8 mouse cellular contexts compared by ENCODE assay signal in the genomic region with DNA sequence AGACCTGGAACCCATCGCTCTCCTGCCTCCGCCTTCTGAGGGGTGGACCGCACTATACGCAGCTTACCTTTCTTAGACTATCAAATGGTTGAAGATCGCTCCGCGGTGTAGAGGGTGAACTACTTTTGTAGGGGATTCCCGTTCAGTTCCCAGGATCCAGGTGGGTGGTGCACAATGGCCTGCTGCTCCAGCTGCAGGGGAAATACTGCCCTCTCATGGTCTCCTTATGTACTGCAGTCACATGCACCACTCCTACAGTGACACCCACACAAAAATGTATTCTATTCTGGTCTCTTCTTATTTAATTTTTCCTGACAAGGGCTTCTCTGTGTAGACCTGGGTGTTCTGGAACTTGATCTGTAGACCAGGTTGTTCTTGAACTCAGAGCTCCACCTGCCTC. TPM values are rescaled to one million over a fixed set of nuclear protein-coding genes. Genes with fewer than 3 reads are reported as not detected.
DNase-seq lines count a peak whose midpoint lies in the region; ATAC-seq and TF ChIP-seq lines count a peak whose summit lies in the region.

A gene (minus strand): TSS at position 151 of the 400 bp plus-strand sequence.

- WGBS in heart, embryonic 14.5 days, result 19% methylated on average over 8 of the region's 8 CpGs
- 17% methylated on average over 8 of the region's 8 CpGs for WGBS in embryonic facial prominence, embryonic 11.5 days
- WGBS in midbrain, embryonic 11.5 days, result 9% methylated on average over 8 of the region's 8 CpGs

- H3K4me1 ChIP-seq in heart, embryonic 14.5 days (ENCODE audit: control insufficient read depth in 2 of 2, insufficient read depth in 2 of 2, low read length in 2 of 2), result no peaks in the 10 kb centered on the region
- no peaks in the 10 kb centered on the region for H3K4me1 ChIP-seq in ES-Bruce4 (ENCODE audit: control insufficient read depth, insufficient read depth, low read length)
- H3K4me1 ChIP-seq in embryonic facial prominence, embryonic 11.5 days (ENCODE audit: control insufficient read depth, insufficient read depth, low read length), result no peaks in the 10 kb centered on the region
- no peaks in the 10 kb centered on the region for H3K4me1 ChIP-seq in midbrain, embryonic 11.5 days (ENCODE audit: control insufficient read depth, insufficient read depth, low read length)

- no peak within 1 kb of the TSS for H3K27ac ChIP-seq in heart, embryonic 14.5 days (replicated peaks in 1 of 2; ENCODE audit: control insufficient read depth in 1 of 2, insufficient read depth in 1 of 2, low read depth in 2 of 2, low read length in 2 of 2)
- no peak within 1 kb of the TSS for H3K27ac ChIP-seq in ES-Bruce4 (ENCODE audit: insufficient read depth, low read length)
- H3K27ac ChIP-seq in embryonic facial prominence, embryonic 11.5 days (replicated peaks; ENCODE audit: low read depth, low read length), result no peak within 1 kb of the TSS
- H3K27ac ChIP-seq in midbrain, embryonic 11.5 days (ENCODE audit: low read depth, low read length), result no peak within 1 kb of the TSS

- TF ChIP-seq EP300 in ES-Bruce4 (IDR thresholded peaks at IDR 0.05; ENCODE audit: insufficient read depth, low read depth, low read length), result no peak

- H3K27me3 ChIP-seq in heart, embryonic 14.5 days (ENCODE audit: control insufficient read depth, insufficient read depth, low read length), result no peaks in the 10 kb centered on the region
- no peaks in the 10 kb centered on the region for H3K27me3 ChIP-seq in ES-Bruce4 (ENCODE audit: control insufficient read depth, insufficient read depth, low read length, poor library complexity, severe bottlenecking)
- H3K27me3 ChIP-seq in embryonic facial prominence, embryonic 11.5 days (ENCODE audit: control insufficient read depth, insufficient read depth, low read length), result no peaks in the 10 kb centered on the region
- H3K27me3 ChIP-seq in midbrain, embryonic 11.5 days (ENCODE audit: control insufficient read depth, insufficient read depth, low read length), result no peaks in the 10 kb centered on the region

- ATAC-seq in heart, embryonic 14.5 days (ENCODE audit: insufficient number of reproducible peaks, insufficient read depth, low FRiP score, low read depth), result no peak
- ATAC-seq in embryonic facial prominence, embryonic 11.5 days (replicated peaks; ENCODE audit: insufficient number of reproducible peaks, low FRiP score, low TSS enrichment, low read depth), result no peak
- ATAC-seq in midbrain, embryonic 11.5 days (ENCODE audit: low FRiP score), result no peak

- no peak within 1 kb of the TSS for H3K9ac ChIP-seq in heart, embryonic 14.5 days (ENCODE audit: low read length)
- no peak within 1 kb of the TSS for H3K9ac ChIP-seq in ES-Bruce4 (ENCODE audit: low read depth, poor library complexity, severe bottlenecking)
- no peak within 1 kb of the TSS for H3K9ac ChIP-seq in embryonic facial prominence, embryonic 11.5 days (replicated peaks; ENCODE audit: low read length)
- no peak within 1 kb of the TSS for H3K9ac ChIP-seq in midbrain, embryonic 11.5 days (ENCODE audit: low read length)

- no peak within 1 kb of the TSS for H3K4me3 ChIP-seq in heart, embryonic 14.5 days (ENCODE audit: control insufficient read depth in 1 of 2, insufficient read depth in 1 of 2, low read depth in 1 of 2, low read length in 2 of 2)
- peak within 1 kb of the TSS; percentile 16; the same call in 1 of the 2 replicates for H3K4me3 ChIP-seq in ES-Bruce4 (ENCODE audit: low read depth, low read length)
- H3K4me3 ChIP-seq in embryonic facial prominence, embryonic 11.5 days (ENCODE audit: low read depth, low read length), result no peak within 1 kb of the TSS
- H3K4me3 ChIP-seq in midbrain, embryonic 11.5 days (ENCODE audit: low read depth, low read length), result no peak within 1 kb of the TSS

- H3K36me3 ChIP-seq in heart, embryonic 14.5 days (ENCODE audit: control insufficient read depth, insufficient read depth, low read length), result no peaks in the 10 kb centered on the region
- H3K36me3 ChIP-seq in ES-Bruce4 (ENCODE audit: control insufficient read depth, insufficient read depth, low read length, poor library complexity, severe bottlenecking), result no peaks in the 10 kb centered on the region
- H3K36me3 ChIP-seq in embryonic facial prominence, embryonic 11.5 days (replicated peaks; ENCODE audit: control insufficient read depth, insufficient read depth, low read depth, low read length), result no peaks in the 10 kb centered on the region
- H3K36me3 ChIP-seq in midbrain, embryonic 11.5 days (ENCODE audit: control insufficient read depth, insufficient read depth, low read length), result no peaks in the 10 kb centered on the region

- H3K9me3 ChIP-seq in heart, embryonic 14.5 days (ENCODE audit: control insufficient read depth, low read length), result no peaks in the 10 kb centered on the region; the same call in 1 of the 2 replicates
- peaks cover under 1% of the 10 kb centered on the region; the same call in 1 of the 2 replicates for H3K9me3 ChIP-seq in ES-Bruce4 (replicated peaks; ENCODE audit: control insufficient read depth, insufficient read depth, low read length, poor library complexity, severe bottlenecking)
- H3K9me3 ChIP-seq in embryonic facial prominence, embryonic 11.5 days (replicated peaks; ENCODE audit: control insufficient read depth, low read length), result no peaks in the 10 kb centered on the region
- no peaks in the 10 kb centered on the region for H3K9me3 ChIP-seq in midbrain, embryonic 11.5 days (ENCODE audit: control insufficient read depth, low read length)

- no peak within 1 kb of the TSS for H3K4me2 ChIP-seq in heart, embryonic 14.5 days (ENCODE audit: low read length)
- no peak within 1 kb of the TSS for H3K4me2 ChIP-seq in embryonic facial prominence, embryonic 11.5 days (ENCODE audit: low read depth, low read length)
- H3K4me2 ChIP-seq in midbrain, embryonic 11.5 days, result no peak within 1 kb of the TSS

- DNase-seq in heart, adult 8-10 months (ENCODE audit: low spot score), result no peak
- peak; percentile 62 for DNase-seq in embryonic facial prominence, embryonic 11.5 days (ENCODE audit: low spot score)
- peak; percentile 27 for DNase-seq in kidney, postnatal 10 days
- peak; percentile 92 for DNase-seq in midbrain, embryonic 11.5 days (ENCODE audit: low spot score, missing footprints)
- DNase-seq in ovary, postnatal 14 days (ENCODE audit: low spot score), result no peak
- no peak for DNase-seq in spleen, postnatal 14 days (ENCODE audit: low spot score in 2 of 2)

- peak; percentile 89 for TF ChIP-seq CTCF in ES-Bruce4 (IDR thresholded peaks at IDR 0.05; ENCODE audit: low read depth, low read length)

- TF ChIP-seq POLR2A in ES-Bruce4 (IDR thresholded peaks at IDR 0.05; ENCODE audit: insufficient read depth, low read length), result no peak

RNA-seq across cellular contexts. Expression of the gene that starts here (rescaled TPM):
- 10.9 and 12.8 TPM in 2 replicates for polyA plus RNA-seq in heart, embryonic 14.5 days (2014; fragmentation: Nextera tagmentation; extraction: Ambion mirVana)
- 1 to 10 TPM; 1.8 to 6.4 (median 3.1) TPM for total RNA-seq in heart, adult 8-10 months (2022)
- polyA plus RNA-seq in ES-Bruce4 (2011; ENCODE audit: insufficient read depth, insufficient read length, low read depth, missing spikeins), result 2.0 and 2.8 TPM in 2 replicates
- 0.59 and 2.3 TPM in 2 replicates for polyA plus RNA-seq in embryonic facial prominence, embryonic 11.5 days (2014; fragmentation: Nextera tagmentation; extraction: Ambion mirVana)
- 1.5 and 2.0 TPM in 2 replicates for polyA plus RNA-seq in midbrain, embryonic 11.5 days (2014; fragmentation: Nextera tagmentation; extraction: Ambion mirVana)

Comparison
In these comparisons a context has a peak if more than half of its experiments do, and no peak if none do; other contexts are left out.
1. DNase-seq: peak in embryonic facial prominence, embryonic 11.5 days (single experiment), kidney, postnatal 10 days (single experiment) and midbrain, embryonic 11.5 days (single experiment); none in heart, adult 8-10 months (single experiment), ovary, postnatal 14 days (single experiment) and spleen, postnatal 14 days (0 of 2).